Mouse (Mus musculus) olfactory bulb, adult 2 months (tissue): ENCODE data around the gene Prrc2b. TPM values are rescaled to one million over a fixed set of nuclear protein-coding genes. Genes with fewer than 3 reads are reported as not detected.

Experiments
- H3K27ac ChIP-seq: fragments of 200-500 bp; 2 replicates; pipeline ENCODE4 v1.5.1; 2012; ENCODE audit warnings: low read depth, low read length; ENCODE audit not compliant: insufficient read depth
- H3K4me1 ChIP-seq: fragments of 200-500 bp; 2 replicates; pipeline ENCODE4 v1.6.1; 2012; ENCODE audit warnings: low read length; ENCODE audit not compliant: control insufficient read depth, insufficient read depth
- H3K4me3 ChIP-seq: fragments of 200-500 bp; 2 replicates; pipeline ENCODE4 v1.5.1; 2012; ENCODE audit warnings: mild to moderate bottlenecking, low read depth, low read length, moderate library complexity; ENCODE audit not compliant: insufficient read depth
- CTCF ChIP-seq: fragments of 200-500 bp; IDR thresholded peaks from 2 replicates; pipeline ENCODE4 v1.5.1; 2012; ENCODE audit warnings: low read depth, mild to moderate bottlenecking, low read length, moderate library complexity; ENCODE audit not compliant: insufficient read depth
- POLR2A ChIP-seq: fragments of 200-500 bp; IDR thresholded peaks from 2 replicates; pipeline ENCODE4 v1.6.1; 2012; ENCODE audit warnings: mild to moderate bottlenecking, low read depth, low read length, moderate library complexity; ENCODE audit not compliant: insufficient read depth
- WGBS: fragments of 180-500 bp; shearing (Covaris S2); methylation state at CpG from one replicate; pipeline ENCODE4 v1.1.7; 2018; 5-methylcytosine and 5-hydroxymethylcytosine counted together
- polyA plus RNA-seq: library from polyadenylated mRNA; stranded (reverse); fragments of >200 nt; gene quantifications from 2 replicates; pipeline ENCODE4 v1.2.4, GENCODE M21; 2012; ENCODE audit warnings: low replicate concordance; ENCODE audit not compliant: missing spikeins, insufficient read depth, insufficient read length

Gene Prrc2b
- polyA plus RNA-seq, 1 experiment: 86.2 TPM

- peaks cover 76% of the 10 kb centered on the region for H3K4me1 ChIP-seq
- no peak overlapping the region for H3K27ac ChIP-seq
- no peak for TF ChIP-seq CTCF
- no peak for TF ChIP-seq POLR2A
- H3K4me3 ChIP-seq: no peak overlapping the region
- WGBS: 51% methylated on average over 9 of the region's 9 CpGs
Observed at GRCm38 (mm10) chr2:32182119-32182518, 31.2 kb downstream of the Prrc2b start.

DNA sequence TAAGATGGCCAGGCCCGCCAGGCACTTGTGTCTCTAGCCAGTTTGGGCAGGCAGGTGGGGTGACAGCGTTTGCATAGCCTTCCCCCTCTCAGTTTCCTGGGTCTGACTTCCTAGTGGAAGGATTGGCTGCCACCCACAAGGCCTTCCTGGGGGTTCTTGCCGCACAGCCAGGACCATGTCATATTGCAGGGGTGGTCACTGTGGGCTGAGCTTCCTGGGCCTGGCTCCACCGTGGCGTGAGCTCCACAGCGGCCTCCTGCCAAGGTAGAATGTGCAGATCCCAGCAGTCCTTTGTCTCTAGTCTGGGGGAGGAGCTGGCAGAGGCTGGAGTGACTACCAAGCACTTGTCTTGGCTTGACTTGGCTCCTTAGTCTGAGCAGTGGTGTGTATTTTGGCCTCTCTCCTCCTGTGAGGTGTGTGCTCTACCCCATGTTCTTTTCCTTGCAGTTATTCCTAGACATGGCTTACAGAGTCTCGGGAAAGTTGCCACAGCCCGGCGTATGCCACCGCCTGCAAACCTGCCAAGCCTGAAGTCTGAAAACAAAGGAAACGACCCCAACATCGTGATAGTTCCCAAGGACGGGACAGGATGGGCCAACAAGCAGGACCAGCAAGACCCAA is 31.9 kb downstream of the Prrc2b start:
- TF ChIP-seq POLR2A (no peak), CTCF (no peak)
- Histone ChIP-seq H3K4me3 (no peak overlapping the region), H3K4me1 (peaks cover 76% of the 10 kb centered on the region), H3K27ac (peak overlapping the region; percentile 16; the same call in 1 of the 2 replicates)
- 21% methylated on average over 13 of the region's 13 CpGs for WGBS

DNA sequence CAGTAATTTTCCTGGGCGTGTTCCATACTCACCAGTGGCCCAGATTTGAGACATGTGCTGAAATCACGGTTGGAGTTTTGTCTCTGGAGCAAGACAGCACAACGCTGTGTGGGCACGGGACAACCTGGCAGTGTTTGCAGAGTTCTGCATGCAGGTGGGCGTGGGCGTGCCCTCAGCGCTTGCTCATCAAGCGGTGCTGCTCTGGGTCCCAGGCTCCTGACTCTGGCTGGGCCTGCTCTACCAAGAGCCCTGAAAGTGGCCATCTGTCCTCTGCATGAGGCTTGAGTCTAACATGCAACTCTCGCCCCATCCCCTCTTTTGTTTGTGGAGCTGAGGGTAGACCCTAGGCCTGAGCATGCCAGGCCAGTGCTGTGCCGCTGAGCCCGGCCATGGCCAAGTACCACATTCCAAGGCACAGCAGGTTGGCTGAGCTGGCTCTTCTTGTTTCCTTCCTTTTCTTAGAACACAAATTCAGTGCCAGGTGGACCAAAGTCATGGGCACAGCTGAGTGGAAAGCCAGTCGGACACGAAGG is 36.2 kb downstream of the Prrc2b start:
- TF ChIP-seq POLR2A: no peak
- no peak for TF ChIP-seq CTCF
- 47% methylated on average over 13 of the region's 13 CpGs for WGBS
- peaks cover 50% of the 10 kb centered on the region for H3K4me1 ChIP-seq
- H3K27ac ChIP-seq: peak overlapping the region; percentile 49
- no peak overlapping the region for H3K4me3 ChIP-seq

DNA sequence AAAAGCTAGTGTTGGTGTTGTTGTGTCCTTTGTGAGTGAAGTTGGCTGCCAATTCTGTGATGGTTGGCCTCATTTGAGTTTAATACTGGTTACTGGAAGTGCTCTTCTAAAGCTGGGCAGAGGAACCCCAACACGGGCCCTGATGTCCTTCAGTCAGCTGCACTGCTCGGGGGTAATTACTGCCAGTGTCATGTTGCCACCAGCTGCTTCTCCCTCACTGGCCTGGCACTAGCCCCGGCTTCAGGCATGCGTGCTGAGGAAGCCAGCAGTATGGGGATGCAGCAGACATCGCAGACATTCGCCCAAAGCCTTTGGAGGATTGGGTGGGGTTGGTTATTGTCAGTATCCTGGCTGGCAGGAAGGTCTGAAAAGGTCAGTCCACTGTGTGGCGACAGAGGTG is 36.8 kb downstream of the Prrc2b start:
- WGBS: 43% methylated on average over 7 of the region's 7 CpGs
- no peak for TF ChIP-seq CTCF
- no peak for TF ChIP-seq POLR2A

GRCm38 (mm10) chr2:32189060-32189681 is 38.3 kb downstream of the Prrc2b start:
- TF ChIP-seq POLR2A (no peak), CTCF (no peak)
- H3K4me3 ChIP-seq: no peak overlapping the region
- H3K4me1 ChIP-seq: peaks cover 34% of the 10 kb centered on the region
- H3K27ac ChIP-seq: no peak overlapping the region
- WGBS: 67% methylated on average over 5 of the region's 5 CpGs

More for the DNA sequence above, 36.8 kb downstream of the Prrc2b start:
- peaks cover 44% of the 10 kb centered on the region for H3K4me1 ChIP-seq
- no peak overlapping the region for H3K4me3 ChIP-seq
- H3K27ac ChIP-seq: peak overlapping the region; percentile 62; the same call in 1 of the 2 replicates

DNA sequence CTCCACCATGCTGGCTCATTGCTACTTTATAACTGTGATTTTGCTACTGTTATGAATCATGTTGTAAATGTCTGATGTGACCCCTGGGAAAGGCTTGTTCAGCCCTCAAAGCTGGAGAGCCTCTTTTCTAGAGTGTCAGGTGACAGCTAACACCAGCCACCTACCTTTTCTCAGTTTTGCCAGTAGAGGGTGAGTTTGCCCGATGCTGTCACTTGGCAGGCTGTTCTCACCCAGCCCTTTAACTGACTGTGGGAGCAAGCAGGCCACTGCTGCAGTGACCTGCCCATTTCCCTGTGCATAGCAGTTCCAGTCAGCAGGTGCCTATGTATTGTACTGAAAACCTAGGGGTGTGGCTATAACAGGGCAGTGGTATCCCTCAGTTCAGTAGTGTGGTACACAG is 39.7 kb downstream of the Prrc2b start:
- peaks cover 23% of the 10 kb centered on the region for H3K4me1 ChIP-seq
- H3K27ac ChIP-seq: no peak overlapping the region
- 48% methylated on average over 1 of the region's 1 CpGs for WGBS
- H3K4me3 ChIP-seq: no peak overlapping the region
- TF ChIP-seq POLR2A (no peak), CTCF (no peak)

DNA sequence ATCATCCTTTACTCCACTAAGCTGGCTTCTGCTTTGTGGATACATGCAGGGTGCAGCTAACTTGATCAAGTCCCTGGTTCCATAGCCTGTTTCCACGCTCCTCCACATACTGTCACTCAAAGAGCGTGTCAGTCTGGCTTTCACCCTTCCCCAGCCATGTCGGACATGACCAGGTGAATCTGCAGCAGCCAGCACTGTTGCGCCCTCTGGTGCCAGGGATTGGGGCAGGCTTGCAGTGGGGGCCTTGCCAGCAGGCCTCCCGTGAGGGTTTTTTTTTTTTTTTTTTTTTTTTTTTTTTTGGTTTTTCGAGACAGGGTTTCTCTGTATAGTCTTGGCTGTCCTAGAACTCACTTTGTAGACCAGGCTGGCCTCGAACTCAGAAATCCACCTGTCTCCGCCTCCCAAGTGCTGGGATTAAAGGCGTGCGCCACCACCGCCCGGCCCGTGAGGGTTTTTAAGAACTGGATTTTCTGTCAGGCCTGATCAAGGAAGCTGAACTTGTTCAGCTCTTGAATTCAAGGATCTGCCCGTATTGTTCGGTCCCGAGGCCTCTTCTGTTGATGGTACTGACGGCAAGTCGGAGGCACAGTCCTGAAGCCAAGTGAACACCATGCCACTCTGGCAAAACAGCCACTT is 41.1 kb downstream of the Prrc2b start:
- no peak overlapping the region for H3K4me3 ChIP-seq
- no peak overlapping the region for H3K27ac ChIP-seq
- 72% methylated on average over 18 of the region's 18 CpGs for WGBS
- TF ChIP-seq POLR2A: no peak
- TF ChIP-seq CTCF: peak; percentile 50; the same call in 1 of the 2 replicates
- peaks cover 13% of the 10 kb centered on the region for H3K4me1 ChIP-seq

GRCm38 (mm10) chr2:32198977-32199376 is 48.1 kb downstream of the Prrc2b start:
- TF ChIP-seq CTCF (no peak), POLR2A (no peak)
- H3K27ac ChIP-seq: no peak overlapping the region
- WGBS: 58% methylated on average over 11 of the region's 11 CpGs
- no peak overlapping the region for H3K4me3 ChIP-seq
- H3K4me1 ChIP-seq: peaks cover 26% of the 10 kb centered on the region

- WGBS: 77% methylated on average over 4 of the region's 4 CpGs
- no peak overlapping the region for H3K27ac ChIP-seq
- no peak overlapping the region for H3K4me3 ChIP-seq
- peaks cover 26% of the 10 kb centered on the region for H3K4me1 ChIP-seq
- TF ChIP-seq POLR2A (no peak), CTCF (no peak)
Observed at GRCm38 (mm10) chr2:32200033-32200432, 49.2 kb downstream of the Prrc2b start.

DNA sequence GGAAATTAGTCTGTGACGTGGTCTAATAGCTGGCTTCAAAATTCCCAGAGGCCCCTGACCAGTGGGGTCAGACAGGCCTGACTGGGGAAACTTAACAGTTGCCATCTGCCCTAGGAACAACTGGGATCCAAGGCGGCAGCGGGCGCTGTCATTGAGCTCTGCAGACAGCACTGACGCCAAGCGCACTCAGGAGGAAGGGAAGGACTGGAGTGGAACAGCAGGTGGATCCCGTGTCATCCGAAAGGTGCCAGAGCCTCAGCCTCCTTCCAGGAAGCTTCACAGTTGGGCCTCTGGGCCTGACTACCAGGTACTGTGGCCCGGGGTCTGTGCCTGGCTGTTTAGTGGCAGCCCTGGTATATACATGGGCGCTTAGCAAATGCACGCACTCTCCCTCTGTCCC is 49.8 kb downstream of the Prrc2b start:
- TF ChIP-seq CTCF (no peak), POLR2A (no peak)
- 81% methylated on average over 11 of the region's 11 CpGs for WGBS
- Histone ChIP-seq H3K4me3 (no peak overlapping the region), H3K4me1 (peaks cover 26% of the 10 kb centered on the region), H3K27ac (no peak overlapping the region)
